Comparison of ENCODE assay signal across 9 mouse cellular contexts in genomic region chr2:131254329-131254713, GRCm38 (mm10). TPM values are rescaled to one million over a fixed set of nuclear protein-coding genes. Genes with fewer than 3 reads are reported as not detected.
DNase-seq lines count a peak whose midpoint lies in the region; ATAC-seq and TF ChIP-seq lines count a peak whose summit lies in the region.
"Had no signal": no experiment of that assay in that cellular context is flagged by ENCODE, and none has a peak within 500 bp of the region (broad histone marks: within the 10 kb centered on the region; RNA-seq: fewer than 3 reads in every experiment).

No protein-coding gene starts in this region.

- no peak for TF ChIP-seq EP300 in ES-Bruce4 (IDR thresholded peaks at IDR 0.05; ENCODE audit: insufficient read depth, low read depth, low read length)

- H3K9me3 ChIP-seq in ES-Bruce4 (replicated peaks; ENCODE audit: control insufficient read depth, insufficient read depth, low read length, poor library complexity, severe bottlenecking) = no peaks in the 10 kb centered on the region
- no peaks in the 10 kb centered on the region for H3K9me3 ChIP-seq in intestine, embryonic 15.5 days
- H3K9me3 ChIP-seq in liver, embryonic 15.5 days (replicated peaks) = no peaks in the 10 kb centered on the region
- H3K9me3 ChIP-seq in hindbrain, embryonic 11.5 days (ENCODE audit: control insufficient read depth, low read length) = no peaks in the 10 kb centered on the region
- H3K9me3 ChIP-seq: neural tube, embryonic 12.5 days had no signal

- intact Hi-C loops in left cerebral cortex, postnatal 25 days (cut with DNase I) = loop anchor here (5.0 kb wide), 1 partner anchor 157 kb away; no protein-coding TSS in a partner anchor

- peak; percentile 16 to 23 for DNase-seq in cerebellum, postnatal 10 days
- DNase-seq in cerebellum, postnatal 36 days = no peak
- DNase-seq in left cerebral cortex, postnatal 25 days (ENCODE audit: low spot score in 2 of 2) = no peak
- DNase-seq in layer of hippocampus, postnatal 25 days (ENCODE audit: extremely low spot score in 1 of 2, low spot score in 1 of 2) = no peak
- no peak for DNase-seq in hindbrain, embryonic 11.5 days (ENCODE audit: low spot score)

- TF ChIP-seq CTCF in ES-Bruce4 (IDR thresholded peaks at IDR 0.05; ENCODE audit: low read depth, low read length) = no peak

- peak overlapping the region; percentile 33; the same call in 1 of the 2 replicates for H3K4me2 ChIP-seq in intestine, embryonic 15.5 days (replicated peaks)
- H3K4me2 ChIP-seq in liver, embryonic 15.5 days = peak overlapping the region; percentile 36
- no peak overlapping the region for H3K4me2 ChIP-seq in hindbrain, embryonic 11.5 days (replicated peaks; ENCODE audit: low read depth, low read length)

- no peaks in the 10 kb centered on the region for H3K4me1 ChIP-seq in ES-Bruce4 (ENCODE audit: control insufficient read depth, insufficient read depth, low read length)
- no peaks in the 10 kb centered on the region; the same call in 1 of the 2 replicates for H3K4me1 ChIP-seq in intestine, embryonic 15.5 days (replicated peaks)
- H3K4me1 ChIP-seq in liver, embryonic 15.5 days (replicated peaks) = peaks cover 66% of the 10 kb centered on the region
- H3K4me1 ChIP-seq in hindbrain, embryonic 11.5 days (replicated peaks; ENCODE audit: control insufficient read depth, insufficient read depth, low read length) = no peaks in the 10 kb centered on the region
- H3K4me1 ChIP-seq: neural tube, embryonic 12.5 days had no signal

- H3K27me3 ChIP-seq in ES-Bruce4 (ENCODE audit: control insufficient read depth, insufficient read depth, low read length, poor library complexity, severe bottlenecking) = no peaks in the 10 kb centered on the region
- H3K27me3 ChIP-seq in intestine, embryonic 15.5 days (replicated peaks) = no peaks in the 10 kb centered on the region
- no peaks in the 10 kb centered on the region for H3K27me3 ChIP-seq in liver, embryonic 15.5 days
- no peaks in the 10 kb centered on the region for H3K27me3 ChIP-seq in hindbrain, embryonic 11.5 days (ENCODE audit: control insufficient read depth, insufficient read depth, low read length)
- H3K27me3 ChIP-seq: neural tube, embryonic 12.5 days had no signal

- 42% methylated on average over 2 of the region's 2 CpGs for WGBS in intestine, embryonic 15.5 days
- 49% methylated on average over 2 of the region's 2 CpGs for WGBS in liver, embryonic 15.5 days (ENCODE audit: insufficient replicate concordance)
- 85% methylated on average over 2 of the region's 2 CpGs for WGBS in hindbrain, embryonic 11.5 days

- H3K27ac ChIP-seq in ES-Bruce4 (ENCODE audit: insufficient read depth, low read length) = no peak overlapping the region
- peak overlapping the region; percentile 69 for H3K27ac ChIP-seq in intestine, embryonic 15.5 days
- peak overlapping the region; percentile 70 for H3K27ac ChIP-seq in liver, embryonic 15.5 days (replicated peaks)
- H3K27ac ChIP-seq in hindbrain, embryonic 11.5 days (ENCODE audit: low read depth, low read length) = no peak overlapping the region
- H3K27ac ChIP-seq: neural tube, embryonic 12.5 days had no signal

- H3K9ac ChIP-seq in ES-Bruce4 (ENCODE audit: low read depth, poor library complexity, severe bottlenecking) = 0 out of 2 replicates have a peak overlapping the region, but pooled peaks have one; percentile 50
- no peak overlapping the region for H3K9ac ChIP-seq in intestine, embryonic 15.5 days
- H3K9ac ChIP-seq in liver, embryonic 15.5 days = no peak overlapping the region
- H3K9ac ChIP-seq in hindbrain, embryonic 11.5 days (ENCODE audit: low read depth, low read length) = no peak overlapping the region
- H3K9ac ChIP-seq: neural tube, embryonic 12.5 days had no signal

- ATAC-seq in intestine, embryonic 15.5 days = peak; percentile 63
- ATAC-seq in liver, embryonic 15.5 days (ENCODE audit: insufficient read depth) = no peak
- ATAC-seq in hindbrain, embryonic 11.5 days (ENCODE audit: low FRiP score) = no peak

- H3K36me3 ChIP-seq in ES-Bruce4 (ENCODE audit: control insufficient read depth, insufficient read depth, low read length, poor library complexity, severe bottlenecking) = no peaks in the 10 kb centered on the region
- no peaks in the 10 kb centered on the region for H3K36me3 ChIP-seq in intestine, embryonic 15.5 days
- H3K36me3 ChIP-seq in liver, embryonic 15.5 days (replicated peaks) = peaks cover 3% of the 10 kb centered on the region; the same call in 1 of the 2 replicates
- no peaks in the 10 kb centered on the region for H3K36me3 ChIP-seq in hindbrain, embryonic 11.5 days (ENCODE audit: control insufficient read depth, insufficient read depth, low read length)
- H3K36me3 ChIP-seq: neural tube, embryonic 12.5 days had no signal

- no peak for TF ChIP-seq POLR2A in ES-Bruce4 (IDR thresholded peaks at IDR 0.05; ENCODE audit: insufficient read depth, low read length)

- no peak overlapping the region for H3K4me3 ChIP-seq in ES-Bruce4 (ENCODE audit: low read depth, low read length)
- H3K4me3 ChIP-seq in intestine, embryonic 15.5 days (replicated peaks) = no peak overlapping the region
- H3K4me3 ChIP-seq in liver, embryonic 15.5 days (replicated peaks) = peak overlapping the region; percentile 9; the same call in 1 of the 2 replicates
- no peak overlapping the region for H3K4me3 ChIP-seq in hindbrain, embryonic 11.5 days (ENCODE audit: low read depth, low read length)
- H3K4me3 ChIP-seq: neural tube, embryonic 12.5 days had no signal

RNA-seq across cellular contexts. Expression of gene Pank2, which starts 8.0 kb away (rescaled TPM):
- polyA plus RNA-seq in ES-Bruce4 (2011; ENCODE audit: insufficient read depth, insufficient read length, low read depth, missing spikeins) = 67.0 and 78.5 TPM in 2 replicates
- 28.0 and 35.4 TPM in 2 replicates for polyA plus RNA-seq in intestine, embryonic 15.5 days (2015; fragmentation: Nextera tagmentation; extraction: Ambion mirVana)
- polyA plus RNA-seq in liver, embryonic 15.5 days (2015; fragmentation: Nextera tagmentation; extraction: Ambion mirVana) = 21.7 and 22.0 TPM in 2 replicates
- 10 to 100 TPM; 64.4 to 70.3 TPM for total RNA-seq in left cerebral cortex, postnatal 25 days (2021)
- total RNA-seq in layer of hippocampus, postnatal 25 days (2021) = 10 to 100 TPM; 55.7 to 63.8 TPM
- polyA plus RNA-seq in hindbrain, embryonic 11.5 days (2014; fragmentation: Nextera tagmentation; extraction: Ambion mirVana) = 49.6 and 58.0 TPM in 2 replicates

RNA-seq across cellular contexts. Expression of gene Mavs, which starts 20.5 kb away (rescaled TPM):
- 16.7 and 20.3 TPM in 2 replicates for polyA plus RNA-seq in ES-Bruce4 (2011; ENCODE audit: insufficient read depth, insufficient read length, low read depth, missing spikeins)
- polyA plus RNA-seq in intestine, embryonic 15.5 days (2015; fragmentation: Nextera tagmentation; extraction: Ambion mirVana) = 22.1 and 25.7 TPM in 2 replicates
- 29.8 and 33.5 TPM in 2 replicates for polyA plus RNA-seq in liver, embryonic 15.5 days (2015; fragmentation: Nextera tagmentation; extraction: Ambion mirVana)
- 1 to 10 TPM; 5.3 to 5.8 TPM for total RNA-seq in left cerebral cortex, postnatal 25 days (2021)
- total RNA-seq in layer of hippocampus, postnatal 25 days (2021) = 1 to 10 TPM; 6.8 to 7.8 TPM
- polyA plus RNA-seq in hindbrain, embryonic 11.5 days (2014; fragmentation: Nextera tagmentation; extraction: Ambion mirVana) = 8.7 and 10.7 TPM in 2 replicates

RNA-seq across cellular contexts. Expression of gene Ap5s1, which starts 47.4 kb away (rescaled TPM):
- 6.5 and 8.5 TPM in 2 replicates for polyA plus RNA-seq in ES-Bruce4 (2011; ENCODE audit: insufficient read depth, insufficient read length, low read depth, missing spikeins)
- 22.0 and 26.1 TPM in 2 replicates for polyA plus RNA-seq in intestine, embryonic 15.5 days (2015; fragmentation: Nextera tagmentation; extraction: Ambion mirVana)
- 16.6 and 18.3 TPM in 2 replicates for polyA plus RNA-seq in liver, embryonic 15.5 days (2015; fragmentation: Nextera tagmentation; extraction: Ambion mirVana)
- 10 to 100 TPM; 25.1 to 25.4 TPM for total RNA-seq in left cerebral cortex, postnatal 25 days (2021)
- 10 to 100 TPM; 23.8 to 27.3 TPM for total RNA-seq in layer of hippocampus, postnatal 25 days (2021)
- polyA plus RNA-seq in hindbrain, embryonic 11.5 days (2014; fragmentation: Nextera tagmentation; extraction: Ambion mirVana) = 23.9 and 25.2 TPM in 2 replicates

Comparison
In these comparisons a context has a peak if more than half of its experiments do, and no peak if none do; other contexts are left out.
1. DNase-seq: peak in cerebellum, postnatal 10 days (2 of 2); none in cerebellum, postnatal 36 days (0 of 2), left cerebral cortex, postnatal 25 days (0 of 2), layer of hippocampus, postnatal 25 days (0 of 2) and hindbrain, embryonic 11.5 days (single experiment).
2. H3K27ac ChIP-seq: peak in intestine, embryonic 15.5 days (single experiment) and liver, embryonic 15.5 days (single experiment); none in ES-Bruce4 (single experiment) and hindbrain, embryonic 11.5 days (single experiment).